Mouse (Mus musculus): ENCODE measurements around the gene Ccdc86. TPM values are rescaled to one million over a fixed set of nuclear protein-coding genes. Genes with fewer than 3 reads are reported as not detected.

The Ccdc86 gene
- polyA plus RNA-seq, 1 experiment = 3.2 TPM

GRCm38 (mm10) chr19:10914291-10914690 is 34.8 kb downstream of the Ccdc86 start:
- WGBS = 61% methylated on average over 7 of the region's 7 CpGs
- H3K4me3 ChIP-seq (ENCODE audit: low read depth, low read length) = no peak overlapping the region
- no peak overlapping the region for H3K27ac ChIP-seq (ENCODE audit: insufficient read depth, low read depth, low read length)
- H3K36me3 ChIP-seq (ENCODE audit: control insufficient read depth, insufficient read depth, low read length) = no peaks in the 10 kb centered on the region
- no peaks in the 10 kb centered on the region for H3K27me3 ChIP-seq (ENCODE audit: control insufficient read depth, insufficient read depth, low read length)
- no peak for TF ChIP-seq POLR2A (IDR thresholded peaks at IDR 0.05; ENCODE audit: low read depth, low read length)
- TF ChIP-seq CTCF (IDR thresholded peaks at IDR 0.05; ENCODE audit: extremely low read depth, insufficient read length, insufficient replicate concordance, low read depth, low read length) = no peak
- H3K4me1 ChIP-seq (ENCODE audit: control insufficient read depth, insufficient read depth, insufficient read length, low read length) = peaks cover 6% of the 10 kb centered on the region; the same call in 1 of the 2 replicates

- TF ChIP-seq CTCF (IDR thresholded peaks at IDR 0.05; ENCODE audit: extremely low read depth, insufficient read length, insufficient replicate concordance, low read depth, low read length) (no peak), POLR2A (IDR thresholded peaks at IDR 0.05; ENCODE audit: low read depth, low read length) (no peak)
- H3K36me3 ChIP-seq (ENCODE audit: control insufficient read depth, insufficient read depth, low read length) = peaks cover 10% of the 10 kb centered on the region
- WGBS = 78% methylated on average over 6 of the region's 6 CpGs
- no peaks in the 10 kb centered on the region for H3K27me3 ChIP-seq (ENCODE audit: control insufficient read depth, insufficient read depth, low read length)
- no peak overlapping the region for H3K4me3 ChIP-seq (ENCODE audit: low read depth, low read length)
- 0 out of 2 replicates have a peak, but pooled peaks cover 2% of the 10 kb centered on the region for H3K4me1 ChIP-seq (ENCODE audit: control insufficient read depth, insufficient read depth, insufficient read length, low read length)
- H3K27ac ChIP-seq (ENCODE audit: insufficient read depth, low read depth, low read length) = no peak overlapping the region; the same call in 1 of the 2 replicates
These were observed 39.9 kb downstream of the Ccdc86 start for GRCm38 (mm10) chr19:10909087-10909721.

GRCm38 (mm10) chr19:10907891-10908290 is 41.2 kb downstream of the Ccdc86 start:
- Histone ChIP-seq H3K27me3 (ENCODE audit: control insufficient read depth, insufficient read depth, low read length) (no peaks in the 10 kb centered on the region), H3K4me1 (ENCODE audit: control insufficient read depth, insufficient read depth, insufficient read length, low read length) (0 out of 2 replicates have a peak, but pooled peaks cover 2% of the 10 kb centered on the region), H3K27ac (ENCODE audit: insufficient read depth, low read depth, low read length) (no peak overlapping the region), H3K36me3 (ENCODE audit: control insufficient read depth, insufficient read depth, low read length) (peaks cover 21% of the 10 kb centered on the region), H3K4me3 (ENCODE audit: low read depth, low read length) (no peak overlapping the region)
- WGBS = 35% methylated on average over 3 of the region's 3 CpGs
- TF ChIP-seq CTCF (IDR thresholded peaks at IDR 0.05; ENCODE audit: extremely low read depth, insufficient read length, insufficient replicate concordance, low read depth, low read length) (peak; percentile 80; the same call in 1 of the 2 replicates), POLR2A (IDR thresholded peaks at IDR 0.05; ENCODE audit: low read depth, low read length) (no peak)

DNA sequence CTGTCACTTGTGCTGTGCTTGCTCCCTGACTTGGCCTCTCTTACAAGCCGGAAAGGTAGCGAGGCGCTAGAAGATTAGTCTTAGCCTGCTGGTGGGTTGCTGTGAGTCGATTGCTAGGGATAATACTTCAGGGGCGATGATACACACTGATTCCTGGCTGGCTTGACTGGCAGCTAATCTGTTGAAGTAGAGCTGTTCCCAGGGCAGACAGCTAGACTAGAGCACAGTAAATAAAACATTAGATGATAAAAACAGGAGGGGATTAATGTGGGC is 43.4 kb downstream of the Ccdc86 start:
- Histone ChIP-seq H3K36me3 (ENCODE audit: control insufficient read depth, insufficient read depth, low read length) (peaks cover 41% of the 10 kb centered on the region), H3K27ac (ENCODE audit: insufficient read depth, low read depth, low read length) (peak overlapping the region; percentile 58), H3K4me1 (ENCODE audit: control insufficient read depth, insufficient read depth, insufficient read length, low read length) (0 out of 2 replicates have a peak, but pooled peaks cover 2% of the 10 kb centered on the region), H3K27me3 (ENCODE audit: control insufficient read depth, insufficient read depth, low read length) (no peaks in the 10 kb centered on the region), H3K4me3 (ENCODE audit: low read depth, low read length) (no peak overlapping the region)
- TF ChIP-seq CTCF (IDR thresholded peaks at IDR 0.05; ENCODE audit: extremely low read depth, insufficient read length, insufficient replicate concordance, low read depth, low read length) = no peak
- TF ChIP-seq POLR2A (IDR thresholded peaks at IDR 0.05; ENCODE audit: low read depth, low read length) = no peak
- WGBS = 74% methylated on average over 5 of the region's 5 CpGs

GRCm38 (mm10) chr19:10904927-10905727 is 43.9 kb downstream of the Ccdc86 start:
- no peaks in the 10 kb centered on the region for H3K27me3 ChIP-seq (ENCODE audit: control insufficient read depth, insufficient read depth, low read length)
- TF ChIP-seq CTCF (IDR thresholded peaks at IDR 0.05; ENCODE audit: extremely low read depth, insufficient read length, insufficient replicate concordance, low read depth, low read length) = no peak
- TF ChIP-seq POLR2A (IDR thresholded peaks at IDR 0.05; ENCODE audit: low read depth, low read length) = no peak
- WGBS = 54% methylated on average over 7 of the region's 7 CpGs
- no peak overlapping the region for H3K4me3 ChIP-seq (ENCODE audit: low read depth, low read length)
- H3K4me1 ChIP-seq (ENCODE audit: control insufficient read depth, insufficient read depth, insufficient read length, low read length) = 0 out of 2 replicates have a peak, but pooled peaks cover 2% of the 10 kb centered on the region
- peaks cover 47% of the 10 kb centered on the region for H3K36me3 ChIP-seq (ENCODE audit: control insufficient read depth, insufficient read depth, low read length)
- H3K27ac ChIP-seq (ENCODE audit: insufficient read depth, low read depth, low read length) = peak overlapping the region; percentile 58

GRCm38 (mm10) chr19:10904512-10904911 is 44.6 kb downstream of the Ccdc86 start:
- WGBS = 64% methylated on average over 5 of the region's 5 CpGs
- Histone ChIP-seq H3K4me3 (ENCODE audit: low read depth, low read length) (no peak overlapping the region), H3K27ac (ENCODE audit: insufficient read depth, low read depth, low read length) (no peak overlapping the region; the same call in 1 of the 2 replicates)

DNA sequence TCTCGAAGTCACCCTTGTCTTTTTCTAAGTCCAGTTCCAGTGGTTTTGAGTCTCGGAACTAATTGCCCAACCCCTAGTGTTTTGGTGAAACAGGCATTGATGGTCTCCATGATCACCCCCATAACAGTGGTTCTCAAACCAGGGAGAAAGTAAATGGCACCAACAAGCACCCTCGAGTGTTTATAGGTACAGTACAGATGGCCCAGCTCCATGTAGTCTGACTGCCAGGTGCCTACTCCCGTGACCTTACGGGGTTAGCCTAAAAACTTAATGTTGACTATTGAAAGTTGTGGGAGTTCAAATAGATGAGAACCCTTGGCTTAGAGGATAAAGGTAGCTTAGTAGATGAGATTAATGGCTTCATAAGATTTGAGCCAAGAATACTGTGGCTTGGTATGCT is 48.0 kb downstream of the Ccdc86 start:
- Histone ChIP-seq H3K27me3 (ENCODE audit: control insufficient read depth, insufficient read depth, low read length) (no peaks in the 10 kb centered on the region), H3K4me1 (ENCODE audit: control insufficient read depth, insufficient read depth, insufficient read length, low read length) (peaks cover 2% of the 10 kb centered on the region; the same call in 1 of the 2 replicates), H3K36me3 (ENCODE audit: control insufficient read depth, insufficient read depth, low read length) (peaks cover 63% of the 10 kb centered on the region), H3K4me3 (ENCODE audit: low read depth, low read length) (no peak overlapping the region), H3K27ac (ENCODE audit: insufficient read depth, low read depth, low read length) (no peak overlapping the region)
- 79% methylated on average over 5 of the region's 5 CpGs for WGBS
- TF ChIP-seq CTCF (IDR thresholded peaks at IDR 0.05; ENCODE audit: extremely low read depth, insufficient read length, insufficient replicate concordance, low read depth, low read length) (no peak), POLR2A (IDR thresholded peaks at IDR 0.05; ENCODE audit: low read depth, low read length) (no peak)

More at GRCm38 (mm10) chr19:10904512-10904911, 44.6 kb downstream of the Ccdc86 start:
- 0 out of 2 replicates have a peak, but pooled peaks cover 2% of the 10 kb centered on the region for H3K4me1 ChIP-seq (ENCODE audit: control insufficient read depth, insufficient read depth, insufficient read length, low read length)
- TF ChIP-seq POLR2A (IDR thresholded peaks at IDR 0.05; ENCODE audit: low read depth, low read length) = no peak
- H3K36me3 ChIP-seq (ENCODE audit: control insufficient read depth, insufficient read depth, low read length) = peaks cover 52% of the 10 kb centered on the region
- no peaks in the 10 kb centered on the region for H3K27me3 ChIP-seq (ENCODE audit: control insufficient read depth, insufficient read depth, low read length)

All from small intestine, adult 2 months (tissue).